Mouse (Mus musculus): ENCODE results near the gene Sec63.

The Sec63 gene

DNA sequence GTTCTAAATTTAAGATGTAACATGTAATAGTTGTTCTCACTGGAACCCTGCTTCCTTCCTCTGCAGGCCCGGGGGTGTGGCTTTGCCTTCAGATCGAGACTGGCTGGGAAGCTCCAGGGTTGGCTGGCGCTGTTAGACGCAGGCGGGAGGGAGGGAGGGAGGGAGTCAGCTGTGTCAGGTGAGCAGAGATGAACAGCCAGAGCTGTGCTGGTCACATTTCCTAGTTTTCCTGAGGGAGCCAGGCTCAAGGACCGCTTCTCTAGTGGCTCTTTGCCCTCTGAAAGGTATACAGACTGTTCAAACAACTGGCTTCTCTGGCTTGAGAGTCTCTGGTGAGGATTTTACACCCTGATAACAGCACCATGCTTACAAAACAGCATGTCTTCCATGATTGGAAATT lies 69.1 kb downstream of the Sec63 start:
- peak; percentile 53 for DNase-seq

DNA sequence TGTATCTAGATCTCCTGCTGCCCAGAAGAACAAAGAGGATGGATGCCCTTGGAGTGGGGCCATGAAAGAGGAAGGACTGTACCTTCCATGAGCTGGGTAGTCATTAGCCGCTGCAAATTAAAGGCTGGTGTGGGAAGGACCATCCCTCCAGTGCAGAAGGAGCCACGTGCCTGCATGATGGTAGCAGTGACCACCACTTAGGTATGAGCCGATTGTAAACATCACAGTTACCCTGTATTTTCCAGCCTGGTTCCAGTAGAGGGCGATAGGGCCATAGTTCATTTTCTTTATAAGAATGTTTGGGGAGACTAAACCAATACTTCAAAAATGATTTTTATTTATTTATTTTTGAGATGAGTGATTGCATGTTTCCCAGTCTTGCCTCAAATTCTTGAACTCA lies 71.4 kb downstream of the Sec63 start:
- DNase-seq, result peak; percentile 46

DNA sequence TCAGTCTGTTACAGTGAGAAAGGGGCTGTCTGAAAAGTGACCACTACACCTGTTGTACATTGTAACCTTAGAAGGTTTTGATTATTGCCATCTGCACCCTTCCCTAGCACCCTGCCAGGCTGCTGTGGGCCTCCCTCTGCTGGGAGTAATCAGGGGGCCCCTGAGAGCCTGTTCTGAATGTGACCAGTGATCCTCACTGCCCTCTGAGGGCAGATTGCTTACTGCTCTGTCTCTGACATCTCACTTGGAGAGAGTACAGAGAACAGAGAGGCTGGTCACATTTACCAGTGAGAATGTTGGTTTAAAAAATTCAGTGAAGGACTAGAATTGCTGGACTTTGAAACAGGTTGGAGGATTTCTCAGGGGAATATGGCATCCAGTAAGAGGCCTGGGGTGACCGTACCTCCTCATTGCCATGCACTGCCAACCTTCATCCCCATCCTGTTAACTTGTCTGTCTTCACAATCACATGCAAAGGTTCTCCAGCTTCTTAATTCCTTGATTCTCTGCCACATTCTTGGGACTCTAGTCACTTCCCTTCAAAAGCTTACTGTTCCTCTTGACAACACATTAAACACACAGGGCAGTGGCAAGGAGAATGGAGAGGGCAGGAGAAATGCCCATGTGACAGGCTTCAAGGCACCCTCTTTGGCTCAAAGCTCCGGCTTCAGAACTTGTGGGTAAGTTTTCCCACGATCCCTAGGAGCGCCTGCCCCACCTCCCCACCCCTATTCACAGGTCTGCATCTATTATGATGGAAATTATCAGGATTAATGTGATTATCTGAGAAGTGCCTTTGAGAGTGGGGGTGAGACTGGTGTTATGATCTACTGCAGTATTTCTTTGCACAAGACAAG lies 72.8 kb downstream of the Sec63 start:
- DNase-seq, result peak; percentile 43

DNA sequence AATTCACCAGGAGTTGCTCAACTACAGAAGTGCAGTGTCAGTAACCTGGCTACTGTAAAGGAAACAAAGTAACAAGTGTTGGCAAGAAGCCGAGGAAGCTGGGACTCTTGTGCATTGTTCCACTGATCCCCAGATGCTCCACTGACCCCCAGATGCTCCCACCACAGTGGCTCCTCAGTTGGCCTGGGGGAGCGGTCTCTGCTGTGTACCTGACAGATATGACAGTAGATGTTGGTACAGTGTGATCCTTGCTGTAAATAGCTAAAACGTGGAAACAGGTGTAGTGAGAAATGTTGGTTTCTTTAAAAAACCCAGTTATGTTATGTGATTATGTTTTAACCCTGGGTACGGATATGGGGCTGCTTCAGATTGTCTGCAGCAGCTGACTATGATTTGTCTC lies 76.8 kb downstream of the Sec63 start:
- no peak for DNase-seq

DNA sequence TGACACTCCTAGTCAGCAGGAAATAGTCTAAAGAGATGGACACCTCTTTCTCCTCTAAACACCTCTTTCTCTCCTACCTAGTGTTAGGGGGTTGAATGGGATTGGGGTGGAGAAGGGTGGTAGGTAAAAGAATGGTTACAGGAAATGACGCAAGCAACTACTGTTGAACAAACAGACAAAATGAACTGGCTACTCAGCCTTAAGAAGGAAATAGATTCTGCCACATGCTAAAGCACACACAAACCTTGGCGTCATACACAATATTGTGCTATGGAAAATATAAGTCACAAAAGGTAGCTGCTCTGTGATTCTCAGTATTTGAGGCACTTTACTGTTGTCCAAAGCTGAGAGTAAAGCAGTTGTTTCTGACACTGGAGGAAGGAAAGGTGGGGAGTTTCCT lies 77.4 kb downstream of the Sec63 start:
- DNase-seq, result no peak

DNA sequence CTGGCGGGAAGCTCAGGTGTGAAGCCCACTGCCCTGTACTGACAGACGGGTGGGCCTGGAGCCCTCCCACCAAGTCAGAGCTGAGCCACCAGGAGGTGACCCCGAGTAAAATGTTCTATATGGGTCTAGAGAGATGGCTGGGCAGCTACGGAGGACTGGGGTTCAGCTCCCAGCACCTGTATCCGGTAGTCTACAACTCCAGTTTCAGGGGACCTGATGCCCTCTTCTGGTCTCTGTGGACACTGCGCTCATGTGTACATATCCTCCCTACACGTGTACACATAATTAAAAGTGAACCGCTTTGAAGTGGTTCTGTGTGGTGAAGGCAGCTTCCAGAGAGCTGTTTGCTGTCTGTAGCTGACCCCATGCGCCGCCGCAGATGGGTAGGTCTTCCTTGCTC lies 78.7 kb downstream of the Sec63 start:
- DNase-seq, result no peak

DNA sequence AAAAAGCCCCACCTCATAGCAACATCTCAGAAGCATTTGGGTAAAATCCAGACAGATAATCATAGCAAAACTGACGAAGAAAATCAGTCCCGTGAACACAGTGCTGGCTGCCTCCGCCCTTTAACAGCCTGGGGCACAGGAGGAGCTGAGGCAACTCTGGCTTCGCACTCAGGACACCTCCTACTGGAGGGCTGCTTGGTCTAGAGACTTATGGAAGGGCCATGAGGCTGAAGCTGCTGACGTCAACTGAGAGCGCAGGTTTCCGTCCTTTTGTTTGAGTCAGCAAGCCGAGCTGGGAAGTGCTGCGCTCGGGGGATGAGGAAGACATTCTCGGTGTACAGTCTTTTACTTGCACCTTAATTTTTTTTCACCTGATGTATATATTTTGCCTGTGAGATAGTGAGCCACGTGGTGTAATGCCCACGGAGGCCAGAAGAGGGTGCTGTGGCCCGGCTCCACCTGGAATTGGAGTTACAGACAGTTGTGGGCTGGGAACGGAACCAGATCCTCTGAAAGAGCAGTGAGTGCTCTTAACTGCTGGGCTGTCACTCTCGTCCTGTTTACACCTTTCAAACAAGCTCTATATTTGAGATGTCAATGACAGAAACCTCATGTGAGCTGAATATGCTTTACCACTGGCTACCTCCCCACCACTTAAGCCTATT lies 80.4 kb downstream of the Sec63 start:
- DNase-seq, result no peak

DNA sequence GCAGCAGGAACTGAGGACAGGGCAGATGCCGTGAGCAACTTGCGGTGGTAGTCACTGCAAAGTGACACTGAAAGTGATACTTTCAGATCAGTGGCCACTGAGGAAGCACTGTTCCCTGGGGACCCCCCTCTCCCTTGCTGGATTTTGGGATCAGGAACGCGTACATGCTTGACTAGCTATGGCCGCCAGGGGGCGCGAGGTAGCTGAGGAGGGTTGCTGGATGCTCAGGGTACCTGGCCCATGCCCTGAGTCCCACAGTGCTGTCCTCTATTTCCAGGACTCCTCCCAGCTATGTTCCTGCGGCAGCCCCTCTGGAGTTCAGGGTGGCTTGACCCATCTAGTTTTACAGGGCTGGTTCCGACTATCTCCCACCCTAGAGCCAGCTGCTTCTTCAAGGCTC lies 81.1 kb downstream of the Sec63 start:
- DNase-seq, result peak; percentile 85

DNA sequence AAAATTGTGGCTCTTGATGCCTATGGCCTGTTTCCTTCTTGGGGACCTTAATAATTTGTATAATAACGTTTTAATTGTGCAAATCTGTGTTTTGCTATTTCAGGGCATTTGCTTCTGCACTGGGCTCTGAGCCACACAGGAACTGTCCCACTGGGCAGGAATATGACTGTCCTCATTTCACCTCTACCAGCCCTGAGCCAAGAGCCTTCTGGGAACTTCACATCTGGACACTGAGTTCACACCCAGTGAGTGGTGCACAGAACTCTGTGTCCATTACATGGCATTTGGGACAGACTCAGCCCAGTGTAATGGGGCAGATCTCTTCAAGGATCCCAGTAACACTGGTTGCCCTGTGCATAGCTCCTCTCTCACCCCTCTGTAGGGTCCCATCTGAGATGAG lies 82.1 kb downstream of the Sec63 start:
- no peak for DNase-seq

DNA sequence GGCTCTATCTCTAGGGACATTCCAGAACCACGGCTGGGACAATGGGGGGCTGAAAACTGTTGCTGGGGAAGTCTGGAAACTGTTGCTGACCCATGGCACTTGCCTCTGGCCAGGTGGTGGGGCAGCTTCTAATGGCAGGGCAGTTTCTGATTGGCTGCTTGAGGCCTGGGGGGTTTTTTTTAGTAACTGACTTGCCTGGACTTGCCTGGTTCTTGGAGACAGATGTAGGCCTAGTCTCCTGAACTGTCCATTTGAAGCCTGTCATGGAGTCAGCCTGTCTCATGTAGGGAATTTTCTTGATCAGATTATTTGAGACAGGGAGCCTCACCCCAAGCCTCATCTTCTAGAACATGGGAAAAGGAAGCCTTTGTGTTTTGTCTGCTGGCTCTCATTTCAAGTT lies 84.2 kb downstream of the Sec63 start:
- no peak for DNase-seq

DNA sequence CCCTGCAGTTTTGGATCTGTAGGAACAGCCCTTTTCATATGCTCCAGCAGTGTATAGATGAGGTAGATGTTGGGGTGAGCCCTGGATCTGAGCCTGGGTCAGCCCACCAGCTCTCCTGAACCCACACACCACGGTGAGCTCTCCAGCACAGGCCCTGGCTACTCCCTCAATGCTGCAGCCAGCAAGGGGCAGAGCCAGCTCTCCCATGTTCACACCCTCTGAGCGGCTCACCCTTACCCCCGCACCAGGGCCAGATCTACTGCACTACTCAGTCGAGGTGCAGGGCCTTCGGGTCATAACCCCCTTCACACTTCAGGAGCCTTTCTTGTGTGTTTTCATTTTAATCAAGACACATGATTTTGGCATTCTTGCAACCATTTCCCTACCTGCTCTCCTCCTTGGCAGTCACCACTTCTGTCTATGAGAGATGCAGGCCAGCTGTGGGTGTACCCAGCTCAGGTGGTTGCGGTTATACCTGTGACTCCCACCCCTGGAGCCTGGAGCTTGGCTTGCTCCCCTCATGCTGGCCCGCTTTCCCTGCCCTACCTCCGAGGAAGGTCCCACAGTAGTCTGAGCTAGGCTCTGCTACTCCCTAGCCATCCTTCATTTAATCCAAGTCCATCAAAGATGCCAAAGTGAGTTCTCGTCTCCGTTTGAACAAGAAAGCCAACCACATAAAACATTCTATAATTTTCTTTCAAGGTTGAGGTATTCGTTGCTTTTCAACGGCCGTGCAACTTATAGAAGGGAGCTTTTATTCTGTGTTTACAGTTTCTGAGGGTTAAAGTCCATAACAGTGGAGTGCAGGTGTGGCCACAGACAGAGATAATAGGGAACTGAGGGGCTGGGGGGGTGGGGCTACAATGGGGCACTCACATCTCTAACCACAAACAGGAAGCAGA lies 87.1 kb downstream of the Sec63 start:
- DNase-seq, result no peak

DNA sequence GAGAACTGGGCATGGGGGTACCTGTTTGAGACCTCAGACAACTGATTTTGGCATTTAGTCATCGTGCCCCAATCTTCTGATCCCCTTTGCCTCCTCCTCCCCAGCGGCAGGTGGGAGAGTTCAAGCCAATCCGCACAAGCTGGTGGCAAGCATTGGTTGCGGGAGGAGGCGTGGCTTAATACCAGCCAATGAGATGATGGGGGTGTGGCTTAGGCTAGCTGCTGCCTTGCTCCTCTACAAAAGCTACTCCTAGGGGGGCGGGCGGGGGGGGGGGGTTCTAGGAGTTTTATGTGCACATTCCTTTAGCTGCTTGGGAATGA lies 87.7 kb downstream of the Sec63 start:
- peak; percentile 35 for DNase-seq

DNA sequence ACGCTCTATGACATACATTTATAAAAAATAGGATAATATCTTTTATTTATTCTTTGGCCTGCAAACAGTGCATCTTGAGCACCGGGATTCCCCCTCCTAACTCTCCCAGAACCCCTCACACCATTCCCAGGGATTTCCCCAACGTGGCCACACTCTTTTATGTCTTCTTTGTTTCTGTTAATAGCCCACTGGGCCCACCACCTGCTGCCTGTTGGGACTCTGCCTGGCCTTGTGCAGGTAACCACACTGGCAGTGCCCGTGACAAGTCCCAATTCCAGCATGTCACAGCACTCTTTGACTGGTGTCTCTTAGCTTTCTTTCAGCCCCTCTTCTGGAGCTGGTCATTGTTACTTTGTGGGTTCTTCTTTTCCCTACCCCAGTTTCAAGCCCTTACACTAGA lies 93.5 kb downstream of the Sec63 start:
- DNase-seq, result no peak

DNA sequence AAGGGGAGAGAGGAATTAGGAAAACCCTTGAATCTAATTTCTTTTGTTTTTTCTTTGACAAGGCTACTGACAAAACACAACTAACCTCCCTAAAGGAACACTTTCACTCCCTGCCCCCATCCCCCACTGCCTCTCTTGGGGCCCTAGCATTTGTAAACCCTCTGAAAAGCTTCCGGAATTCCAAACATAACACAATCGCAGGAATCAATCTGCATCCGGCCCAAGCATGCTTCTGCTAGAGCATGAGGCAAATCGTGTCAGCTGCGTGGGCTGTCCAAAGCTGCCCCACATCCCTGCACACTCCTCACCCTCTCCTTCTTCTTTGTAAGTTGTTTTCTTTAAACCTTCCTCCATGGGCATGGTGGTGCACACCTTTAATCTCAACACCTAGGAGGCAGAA lies 94.0 kb downstream of the Sec63 start:
- DNase-seq, result peak; percentile 72

DNA sequence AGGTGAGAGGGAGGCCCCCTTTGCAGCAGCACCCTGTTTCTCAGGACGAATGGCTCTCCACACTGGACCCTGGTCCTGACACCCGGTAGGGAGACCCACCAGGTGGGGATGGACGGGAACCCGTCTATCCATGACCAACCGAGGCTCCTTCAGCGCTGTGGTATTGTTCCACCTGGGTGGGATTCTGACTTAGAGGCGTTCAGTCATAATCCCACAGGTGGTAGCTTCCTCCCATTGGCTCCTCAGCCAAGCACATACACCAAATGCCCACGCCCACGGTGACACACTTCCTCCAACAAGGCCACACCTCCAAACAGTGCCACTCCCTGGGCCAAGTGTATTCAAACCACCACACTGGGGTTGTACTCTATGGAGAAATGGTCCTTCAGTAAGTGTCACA lies 95.3 kb downstream of the Sec63 start:
- DNase-seq, result no peak

DNA sequence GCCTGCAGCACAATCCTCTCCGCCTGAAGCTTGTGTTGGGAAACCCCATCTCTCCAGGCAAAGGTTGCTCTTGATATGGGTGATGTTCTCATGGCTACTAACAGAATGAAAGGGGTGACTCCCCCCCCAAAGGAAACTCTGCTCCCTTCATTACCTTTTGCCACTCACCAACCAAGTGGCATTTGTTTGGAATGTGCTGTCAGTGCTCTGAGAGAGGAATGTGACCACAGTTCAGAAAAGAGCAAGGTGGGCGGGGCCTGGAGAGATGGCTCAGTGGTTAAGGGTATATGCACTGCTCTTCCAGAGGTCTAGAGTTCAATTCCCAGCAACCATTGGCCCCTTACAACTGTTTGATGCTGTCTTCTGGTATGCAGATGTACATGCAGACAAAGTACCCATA lies 95.7 kb downstream of the Sec63 start:
- DNase-seq, result no peak

DNA sequence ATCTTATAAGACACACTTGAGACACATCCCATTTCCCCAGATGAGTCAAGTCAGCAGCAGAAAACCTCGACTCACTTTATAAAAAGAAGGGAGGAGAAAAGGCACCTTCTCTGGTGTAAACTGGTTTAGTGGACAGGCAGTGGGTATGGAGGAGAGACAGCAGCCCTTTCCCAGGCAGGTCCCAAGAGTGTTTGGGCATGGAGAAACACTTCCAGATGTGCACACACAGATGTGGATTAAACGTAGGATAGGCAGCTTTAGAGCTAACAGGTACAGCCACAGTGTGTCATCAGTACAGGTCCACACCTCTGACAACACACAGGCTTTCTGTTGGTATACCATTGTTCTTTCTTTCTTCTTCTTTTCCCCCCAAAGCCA lies 98.5 kb downstream of the Sec63 start:
- no peak for DNase-seq

DNA sequence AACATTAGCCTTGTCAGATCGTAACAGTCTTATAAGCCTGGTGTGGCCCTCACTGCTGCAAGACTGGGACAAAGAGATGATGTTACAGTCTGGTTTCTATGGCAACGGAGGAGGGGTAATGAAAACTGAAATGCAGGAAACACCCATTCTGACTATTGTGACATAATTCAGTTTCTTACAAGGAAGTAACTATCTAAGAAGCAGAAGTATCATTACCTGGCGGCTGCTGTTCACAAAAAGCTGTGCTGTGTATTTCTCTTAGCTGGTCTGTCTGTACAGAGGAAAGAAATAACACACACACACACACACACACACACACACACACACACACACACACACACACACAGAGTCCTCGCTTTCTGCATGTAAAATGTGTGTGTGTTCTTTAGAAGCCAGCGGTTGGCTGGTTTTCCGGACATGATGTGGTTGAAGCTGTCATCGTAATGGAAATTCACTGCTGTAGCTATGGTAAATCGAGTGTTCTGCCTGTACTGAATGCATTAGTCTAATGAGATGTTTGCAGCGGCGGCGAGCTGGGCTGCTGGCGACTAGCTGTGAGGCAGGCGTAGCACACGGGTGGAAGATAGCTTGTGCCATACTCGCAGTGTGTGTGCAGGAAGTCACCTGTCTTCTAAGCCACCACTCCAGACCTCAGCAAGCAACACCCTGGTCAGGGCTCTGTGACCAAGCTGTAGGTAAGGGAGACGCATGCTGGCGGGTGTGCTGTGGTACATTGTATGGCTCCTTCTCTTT lies 99.0 kb downstream of the Sec63 start, which contains the start of gene Scml4:
Scml4 (plus strand) TSS at position 212 of the 753 bp plus-strand sequence.
- DNase-seq, result peak; percentile 64

DNA sequence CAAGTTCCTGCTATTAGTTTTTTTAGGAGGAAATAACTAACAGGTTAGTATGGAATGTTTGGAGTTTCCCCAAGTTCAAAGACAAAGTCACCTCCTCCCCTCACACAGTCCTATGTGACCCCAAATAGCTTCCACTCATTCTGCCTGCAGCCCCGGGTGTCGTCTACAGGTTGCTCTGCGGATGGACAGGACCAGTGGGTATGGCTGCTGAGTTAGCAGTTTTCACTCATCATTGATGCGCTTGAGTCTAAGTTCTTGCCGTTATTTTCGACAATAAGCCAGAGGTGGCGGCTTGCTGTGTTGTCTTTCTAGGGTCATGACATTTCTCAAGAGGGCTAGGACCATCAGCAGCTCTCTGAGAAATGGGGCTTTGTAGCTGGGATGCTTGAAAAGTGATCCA lies 100.2 kb downstream of the Sec63 start:
- DNase-seq, result no peak

DNA sequence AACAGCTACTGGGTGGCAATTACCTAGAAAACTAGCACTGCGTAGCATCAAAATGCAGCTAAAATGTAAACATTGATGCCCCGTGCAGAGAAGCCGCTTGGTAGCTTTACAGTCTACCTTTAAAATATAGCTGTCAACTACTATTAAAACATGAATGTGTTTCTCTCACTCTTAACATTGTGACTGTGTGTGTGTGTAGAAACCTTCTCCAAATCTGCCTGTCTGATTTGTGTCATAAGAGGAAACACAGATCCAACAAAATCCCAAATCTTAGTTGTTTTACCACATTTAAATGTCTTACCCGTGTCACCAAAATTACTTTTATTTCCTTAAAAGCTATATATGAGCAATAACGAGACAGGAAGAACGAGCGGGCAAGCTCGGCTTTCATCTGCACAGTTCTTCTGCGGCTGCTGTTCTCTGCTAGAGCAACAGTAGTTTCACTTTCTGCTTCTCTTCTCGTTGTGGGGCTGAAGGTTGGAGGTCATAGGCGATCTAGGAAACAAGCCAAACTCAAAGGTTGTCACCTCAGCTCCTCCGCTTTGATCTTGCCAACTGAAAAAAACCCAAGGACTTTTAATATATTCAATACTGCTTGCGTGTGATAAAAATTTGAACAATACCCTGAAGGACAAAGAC lies 100.9 kb downstream of the Sec63 start:
- peak; percentile 58 for DNase-seq

DNA sequence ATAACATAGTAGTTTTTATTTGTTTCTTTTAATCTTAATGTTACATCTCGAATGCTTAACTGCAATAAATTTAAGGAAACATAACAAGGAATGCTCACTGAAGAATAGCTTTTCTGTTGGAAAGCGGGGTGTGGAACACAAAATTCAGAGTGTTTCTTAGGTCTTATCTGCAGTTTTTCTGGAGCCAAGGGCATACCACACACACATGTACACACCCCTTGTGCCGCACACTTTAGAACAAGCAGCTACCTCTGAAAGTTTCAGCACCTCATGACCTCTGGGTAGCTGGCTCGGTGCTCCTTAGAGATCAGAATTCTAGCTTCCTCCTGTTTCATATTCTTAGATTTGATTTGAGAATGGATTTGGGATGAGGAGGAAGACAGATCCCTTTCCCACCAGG lies 101.5 kb downstream of the Sec63 start:
- no peak for DNase-seq

DNA sequence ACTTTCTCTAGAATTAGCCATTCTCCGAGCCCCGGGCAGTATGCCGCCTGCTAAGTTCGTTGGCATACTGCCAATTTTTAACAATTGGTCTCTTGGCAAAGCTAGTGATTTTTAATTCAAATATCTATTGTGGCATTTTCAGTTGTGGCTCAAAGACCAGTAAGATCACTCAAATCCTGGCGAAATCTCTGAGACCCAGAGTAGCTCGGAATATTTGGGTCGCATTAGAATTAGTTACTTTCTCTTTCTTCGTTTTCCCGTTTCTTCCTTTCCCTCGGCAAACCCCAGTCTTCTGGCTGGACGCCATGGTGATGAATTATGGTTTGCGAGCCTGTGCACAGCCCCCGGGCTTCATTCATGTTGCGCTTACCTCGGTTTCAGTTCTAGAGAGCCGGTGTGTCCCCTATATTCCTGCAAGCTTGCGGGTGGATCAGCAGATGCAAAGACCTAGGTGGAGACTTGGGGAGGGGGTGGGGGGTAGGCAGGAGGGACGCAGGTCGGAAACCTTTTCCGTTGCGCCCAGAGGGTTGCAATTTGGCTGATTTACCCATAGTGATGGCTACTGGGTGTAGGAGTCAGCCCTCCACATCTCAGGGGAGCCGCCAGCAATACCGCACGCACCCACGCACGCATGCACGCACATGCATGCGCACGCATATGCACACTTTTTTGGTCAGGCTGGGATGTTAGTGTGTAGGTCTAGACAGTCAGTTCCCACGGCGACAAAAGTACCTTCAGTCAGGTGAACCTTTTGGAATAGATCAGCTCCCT lies 102.5 kb downstream of the Sec63 start:
- DNase-seq, result peak; percentile 68
